Mouse (Mus musculus) liver, embryonic 14.5 days (tissue): ENCODE results near the gene Ch25h. TPM values are rescaled to one million over a fixed set of nuclear protein-coding genes. Genes with fewer than 3 reads are reported as not detected.

Experiments
- ATAC-seq: fragments of 200-750 bp; cut with Nextera tagmentation; 2 replicates; pipeline ENCODE4 v1.8.0; 2017; ENCODE audit warnings: moderate number of reproducible peaks, mild to moderate bottlenecking, moderate library complexity; ENCODE audit not compliant: insufficient read depth
- DNase-seq, 3 experiments: peaks; one replicate each; pipeline ENCODE4 v3.0.0-alpha.2; 2012 to 2013; ENCODE audit warnings: low read depth in 3 of 3, low spot score in 3 of 3
- H3K27ac ChIP-seq: fragments of 300-500 bp; sonication (generic); 2 replicates; pipeline ENCODE4 v1.5.1; 2014; ENCODE audit warnings: moderate library complexity, mild to moderate bottlenecking, control low read depth, inconsistent platforms
- H3K27me3 ChIP-seq: fragments of 300-500 bp; sonication (generic); 2 replicates; pipeline ENCODE4 v1.6.1; 2014; ENCODE audit warnings: mild to moderate bottlenecking, low read length, moderate library complexity; ENCODE audit not compliant: control insufficient read depth, insufficient read depth
- H3K36me3 ChIP-seq: fragments of 300-500 bp; sonication (generic); replicated peaks from 2 replicates; pipeline ENCODE4 v1.6.1; 2014; ENCODE audit warnings: low read depth; ENCODE audit not compliant: control insufficient read depth, insufficient read depth
- H3K4me1 ChIP-seq, 2 experiments: fragments of 200-500 bp in 1 of 2; fragments of 300-500 bp in 1 of 2; sonication (generic) in 1 of 2; replicated peaks; 2 replicates each; pipeline ENCODE4 v1.6.1; 2012 to 2014; ENCODE audit warnings: antibody characterized with exemption in 1 of 2, inconsistent platforms in 1 of 2, low read length in 1 of 2; ENCODE audit not compliant: control insufficient read depth in 2 of 2, insufficient read depth in 2 of 2
- H3K4me2 ChIP-seq: fragments of 300-500 bp; sonication (generic); 2 replicates; pipeline ENCODE4 v1.6.1; 2014; ENCODE audit warnings: low read depth, mild to moderate bottlenecking, control low read depth, moderate library complexity
- H3K4me3 ChIP-seq, 2 experiments: fragments of 200-500 bp in 1 of 2; fragments of 300-500 bp in 1 of 2; sonication (generic) in 1 of 2; 2 replicates each; pipeline ENCODE4 v1.5.1; 2012 to 2014; ENCODE audit warnings: low read depth in 2 of 2, low read length in 2 of 2, mild to moderate bottlenecking in 2 of 2, control low read depth in 1 of 2, inconsistent platforms in 1 of 2, moderate library complexity in 1 of 2; ENCODE audit not compliant: insufficient read depth in 1 of 2
- H3K9ac ChIP-seq: fragments of 300-500 bp; sonication (generic); replicated peaks from 2 replicates; pipeline ENCODE4 v1.6.1; 2014; ENCODE audit warnings: mild to moderate bottlenecking, control low read depth, moderate library complexity
- H3K9me3 ChIP-seq: fragments of 300-500 bp; sonication (generic); 2 replicates; pipeline ENCODE4 v1.6.1; 2016; ENCODE audit warnings: low read length, mixed read lengths; ENCODE audit not compliant: control insufficient read depth
- CTCF ChIP-seq: IDR thresholded peaks from 2 replicates; pipeline ENCODE4 v1.5.1; 2016; ENCODE audit warnings: antibody characterized with exemption, low read depth, control low read depth
- EP300 ChIP-seq: IDR thresholded peaks from 2 replicates; pipeline ENCODE4 v1.6.1; 2016; ENCODE audit warnings: antibody characterized with exemption, low read depth
- WGBS: fragments of 180-500 bp; shearing (Covaris S2); extraction: QIAGEN DNeasy Blood & Tissue Kit; methylation state at CpG from one replicate; pipeline ENCODE4 v1.1.7; 2014; ENCODE audit not compliant: insufficient replicate concordance; 5-methylcytosine and 5-hydroxymethylcytosine counted together
- polyA plus RNA-seq, 2 experiments: library from polyadenylated mRNA; depleted of rRNA in 1 of 2; stranded (reverse) in 1 of 2; unstranded in 1 of 2; fragments of >200 nt; fragmentation: Nextera tagmentation in 1 of 2; extraction: Ambion mirVana in 1 of 2; gene quantifications; 2 replicates each; pipeline versions ENCODE4 v1.2.1 to v1.2.3; 2012 to 2014

Gene Ch25h
- polyA plus RNA-seq, 2 experiments, result 0.15 TPM; not detected in 1

- no peak overlapping the region for H3K27ac ChIP-seq
- peaks cover 0 to 12% of the 10 kb centered on the region in 2 experiments; a peak in 2 of 4 replicates for H3K4me1 ChIP-seq
- 65% methylated on average over 4 of the region's 4 CpGs for WGBS
- no peak for TF ChIP-seq CTCF
- ATAC-seq, result no peak
- no peak overlapping the region for H3K9ac ChIP-seq
- H3K4me2 ChIP-seq, result no peak overlapping the region
- no peak for DNase-seq
- no peaks in the 10 kb centered on the region; the same call in 1 of the 2 replicates for H3K36me3 ChIP-seq
- no peaks in the 10 kb centered on the region for H3K9me3 ChIP-seq
- no peak overlapping the region for H3K4me3 ChIP-seq
- H3K27me3 ChIP-seq, result no peaks in the 10 kb centered on the region
These were observed 45.1 kb upstream of the Ch25h start for GRCm38 (mm10) chr19:34520051-34520450.

GRCm38 (mm10) chr19:34519646-34520045, 44.7 kb upstream of the Ch25h start:
- Histone ChIP-seq H3K9ac (no peak overlapping the region), H3K27ac (no peak overlapping the region), H3K9me3 (no peaks in the 10 kb centered on the region), H3K4me1 (peaks cover 0 to 12% of the 10 kb centered on the region in 2 experiments; a peak in 2 of 4 replicates), H3K36me3 (no peaks in the 10 kb centered on the region; the same call in 1 of the 2 replicates), H3K27me3 (no peaks in the 10 kb centered on the region), H3K4me2 (no peak overlapping the region), H3K4me3 (no peak overlapping the region)
- ATAC-seq, result no peak
- TF ChIP-seq EP300, result no peak
- TF ChIP-seq CTCF, result no peak
- DNase-seq, result no peak
- 63% methylated on average over 3 of the region's 3 CpGs for WGBS

- no peak for DNase-seq
- Histone ChIP-seq H3K9me3 (no peaks in the 10 kb centered on the region), H3K4me2 (no peak overlapping the region), H3K27ac (no peak overlapping the region), H3K4me1 (peaks cover 0 to 9% of the 10 kb centered on the region in 2 experiments; a peak in 2 of 4 replicates), H3K36me3 (no peaks in the 10 kb centered on the region; the same call in 1 of the 2 replicates), H3K4me3 (no peak overlapping the region), H3K9ac (no peak overlapping the region), H3K27me3 (no peaks in the 10 kb centered on the region)
- ATAC-seq, result no peak
- WGBS, result 61% methylated on average over 3 of the region's 3 CpGs
- no peak for TF ChIP-seq CTCF
- no peak for TF ChIP-seq EP300
These were observed 43.8 kb upstream of the Ch25h start for GRCm38 (mm10) chr19:34518786-34519185.

- ATAC-seq (no peak), DNase-seq (no peak)
- no peak overlapping the region for H3K4me3 ChIP-seq
- no peak overlapping the region for H3K4me2 ChIP-seq
- H3K9me3 ChIP-seq, result no peaks in the 10 kb centered on the region
- no peak overlapping the region for H3K27ac ChIP-seq
- peaks cover 0 to 9% of the 10 kb centered on the region in 2 experiments; a peak in 2 of 4 replicates for H3K4me1 ChIP-seq
- WGBS, result 70% methylated on average over 13 of the region's 13 CpGs
- H3K9ac ChIP-seq, result no peak overlapping the region
- TF ChIP-seq CTCF, result no peak
- no peak for TF ChIP-seq EP300
- H3K27me3 ChIP-seq, result no peaks in the 10 kb centered on the region
- no peaks in the 10 kb centered on the region; the same call in 1 of the 2 replicates for H3K36me3 ChIP-seq
These were observed 43.0 kb upstream of the Ch25h start for GRCm38 (mm10) chr19:34517812-34518594.

- H3K4me1 ChIP-seq, result peaks cover 0 to 9% of the 10 kb centered on the region in 2 experiments; a peak in 2 of 4 replicates
- H3K27ac ChIP-seq, result no peak overlapping the region
- no peaks in the 10 kb centered on the region for H3K27me3 ChIP-seq
- H3K4me2 ChIP-seq, result no peak overlapping the region
- H3K36me3 ChIP-seq, result no peaks in the 10 kb centered on the region; the same call in 1 of the 2 replicates
- no peak overlapping the region for H3K9ac ChIP-seq
- no peak overlapping the region for H3K4me3 ChIP-seq
- 69% methylated on average over 3 of the region's 3 CpGs for WGBS
- DNase-seq, result no peak
- H3K9me3 ChIP-seq, result no peaks in the 10 kb centered on the region
- no peak for TF ChIP-seq EP300
- TF ChIP-seq CTCF, result no peak
- ATAC-seq, result no peak
These were observed 42.2 kb upstream of the Ch25h start for GRCm38 (mm10) chr19:34517197-34517596.
